Mouse (Mus musculus) C2C12 (cell line): ENCODE measurements around the gene Sh3tc1. TPM values are rescaled to one million over a fixed set of nuclear protein-coding genes. Genes with fewer than 3 reads are reported as not detected.

ENCODE experiments used
- H3K27me3 ChIP-seq: one replicate; pipeline ENCODE4 v1.6.1; 2011; ENCODE audit not compliant: control insufficient read depth, insufficient read depth, insufficient read length
- H3K36me3 ChIP-seq: one replicate; pipeline ENCODE4 v1.6.1; 2011; ENCODE audit not compliant: control insufficient read depth, insufficient read depth
- H3K4me3 ChIP-seq: one replicate; pipeline ENCODE4 v1.5.1; 2011; ENCODE audit warnings: mild to moderate bottlenecking, control low read depth; ENCODE audit not compliant: poor library complexity, insufficient read depth, severe bottlenecking
- H3K79me2 ChIP-seq: one replicate; pipeline ENCODE4 v1.6.1; 2011; ENCODE audit not compliant: control insufficient read depth, insufficient read depth
- H3K79me3 ChIP-seq: one replicate; pipeline ENCODE4 v1.6.1; 2011; ENCODE audit warnings: low read depth, control low read depth
- H3ac ChIP-seq: one replicate; pipeline ENCODE3; 2011; ENCODE audit warnings: low read depth; ENCODE audit not compliant: control insufficient read depth, insufficient read length
- CEBPB ChIP-seq: IDR thresholded peaks from one replicate; pipeline ENCODE4 v1.6.1; 2011; ENCODE audit warnings: low read depth, mild to moderate bottlenecking, control low read depth, moderate library complexity
- CTCF ChIP-seq: IDR thresholded peaks from one replicate; pipeline ENCODE4 v1.5.1; 2011; ENCODE audit not compliant: control insufficient read depth, insufficient read depth, insufficient read length
- FOSL1 ChIP-seq: IDR thresholded peaks from one replicate; pipeline ENCODE4 v1.8.0; 2011; ENCODE audit warnings: mild to moderate bottlenecking, low read length; ENCODE audit not compliant: poor library complexity, insufficient read depth, severe bottlenecking
- MAX ChIP-seq: IDR thresholded peaks from one replicate; pipeline ENCODE4 v1.6.1; 2011; ENCODE audit warnings: mild to moderate bottlenecking, control low read depth
- MYOD1 ChIP-seq: IDR thresholded peaks from one replicate; pipeline ENCODE4 v1.6.1; 2011; ENCODE audit warnings: low read depth; ENCODE audit not compliant: control insufficient read depth, insufficient read length
- MYOG ChIP-seq: IDR thresholded peaks from one replicate; pipeline ENCODE4 v1.6.1; 2011; ENCODE audit not compliant: control insufficient read depth, insufficient read length; ENCODE audit errors: extremely low read depth
- USF1 ChIP-seq: IDR thresholded peaks from one replicate; pipeline ENCODE4 v1.6.1; 2011; ENCODE audit warnings: low read depth, mild to moderate bottlenecking, control low read depth, moderate library complexity
- polyA plus RNA-seq: library from polyadenylated mRNA; unstranded; fragments of >200 nt; fragmentation: generic; extraction: Trizol; gene quantifications from one replicate; pipeline ENCODE4 v1.2.1, GENCODE M21; 2012; ENCODE audit warnings: missing spikeins

The Sh3tc1 gene
- polyA plus RNA-seq, 1 experiment, result 0.20 TPM

DNA sequence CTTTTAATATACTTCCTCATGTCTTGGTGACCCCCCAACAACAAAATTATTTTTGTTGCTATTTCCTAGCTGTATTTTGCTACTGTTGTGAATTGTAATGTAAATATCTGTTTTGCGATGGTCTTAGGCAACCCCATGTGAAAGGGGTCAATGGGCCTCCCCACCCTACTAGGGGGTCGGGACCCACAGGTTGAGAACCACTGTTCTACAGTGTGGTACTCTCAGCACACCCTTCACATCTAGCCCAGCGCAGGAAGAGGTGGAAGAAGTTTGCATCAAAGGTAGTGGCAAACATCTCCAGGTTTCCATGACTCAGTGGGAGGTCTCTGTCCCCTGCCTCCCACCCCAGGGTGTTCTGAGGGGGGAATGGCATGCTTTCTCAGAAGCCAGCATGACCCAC is 34.4 kb downstream of the Sh3tc1 start:
- TF ChIP-seq CTCF (no peak), FOSL1 (no peak), USF1 (no peak), CEBPB (no peak), MYOG (no peak), MYOD1 (no peak), MAX (no peak)
- Histone ChIP-seq H3K79me3 (no peaks in the 10 kb centered on the region), H3K79me2 (no peaks in the 10 kb centered on the region), H3K27me3 (peaks cover 4% of the 10 kb centered on the region), H3K36me3 (no peaks in the 10 kb centered on the region), H3K4me3 (no peak overlapping the region), H3ac (no peak overlapping the region)

GRCm38 (mm10) chr5:35703814-35704213 is 36.0 kb downstream of the Sh3tc1 start:
- no peak for TF ChIP-seq MAX
- TF ChIP-seq CTCF, result no peak
- TF ChIP-seq USF1, result no peak
- no peak for TF ChIP-seq FOSL1
- no peak for TF ChIP-seq MYOG
- TF ChIP-seq CEBPB, result no peak
- TF ChIP-seq MYOD1, result no peak
- Histone ChIP-seq H3K79me2 (no peaks in the 10 kb centered on the region), H3K79me3 (no peaks in the 10 kb centered on the region), H3ac (no peak overlapping the region), H3K4me3 (no peak overlapping the region), H3K36me3 (no peaks in the 10 kb centered on the region), H3K27me3 (peaks cover 4% of the 10 kb centered on the region)

- TF ChIP-seq MYOD1 (no peak), USF1 (no peak), CTCF (no peak)
- H3K79me2 ChIP-seq, result no peaks in the 10 kb centered on the region
- peaks cover 4% of the 10 kb centered on the region for H3K27me3 ChIP-seq
- no peaks in the 10 kb centered on the region for H3K36me3 ChIP-seq
- H3K4me3 ChIP-seq, result no peak overlapping the region
- H3ac ChIP-seq, result no peak overlapping the region
- H3K79me3 ChIP-seq, result no peaks in the 10 kb centered on the region
Observed at GRCm38 (mm10) chr5:35703183-35703582, 36.6 kb downstream of the Sh3tc1 start.

- Histone ChIP-seq H3K4me3 (no peak overlapping the region), H3K79me2 (no peaks in the 10 kb centered on the region), H3ac (no peak overlapping the region), H3K27me3 (peaks cover 4% of the 10 kb centered on the region), H3K79me3 (no peaks in the 10 kb centered on the region), H3K36me3 (no peaks in the 10 kb centered on the region)
- no peak for TF ChIP-seq MAX
Observed at GRCm38 (mm10) chr5:35702582-35703140, 37.1 kb downstream of the Sh3tc1 start.

DNA sequence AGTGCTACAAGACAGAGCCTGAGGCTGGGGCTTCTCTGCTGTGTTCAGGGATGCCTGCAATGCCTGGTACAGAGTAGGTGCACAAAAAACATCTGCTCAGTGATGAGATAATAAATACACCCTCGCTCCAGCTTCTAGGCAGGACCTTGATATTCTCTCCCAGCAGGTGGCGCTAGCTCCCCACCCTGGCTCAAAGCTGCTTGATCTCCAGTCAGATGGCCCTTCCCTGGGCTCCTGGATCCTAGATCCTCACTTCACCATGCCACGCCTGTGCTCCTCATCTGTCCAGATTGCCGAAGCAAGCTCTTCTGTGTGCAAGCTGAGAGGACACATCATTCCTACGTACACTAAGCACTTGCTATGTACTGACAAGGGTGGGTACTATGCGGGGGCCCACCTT is 38.7 kb downstream of the Sh3tc1 start:
- H3K4me3 ChIP-seq, result no peak overlapping the region
- H3K79me2 ChIP-seq, result no peaks in the 10 kb centered on the region
- H3ac ChIP-seq, result no peak overlapping the region
- TF ChIP-seq FOSL1 (no peak), CTCF (peak; percentile 74)
- peaks cover 4% of the 10 kb centered on the region for H3K27me3 ChIP-seq
- no peaks in the 10 kb centered on the region for H3K79me3 ChIP-seq
- no peaks in the 10 kb centered on the region for H3K36me3 ChIP-seq

GRCm38 (mm10) chr5:35695815-35696214 is 44.0 kb downstream of the Sh3tc1 start:
- Histone ChIP-seq H3K79me2 (no peaks in the 10 kb centered on the region), H3K79me3 (no peaks in the 10 kb centered on the region), H3ac (no peak overlapping the region), H3K27me3 (no peaks in the 10 kb centered on the region), H3K4me3 (no peak overlapping the region), H3K36me3 (no peaks in the 10 kb centered on the region)
- TF ChIP-seq MYOD1, result no peak
- TF ChIP-seq CTCF, result peak; percentile 44

GRCm38 (mm10) chr5:35693638-35694037 is 46.1 kb downstream of the Sh3tc1 start:
- Histone ChIP-seq H3ac (no peak overlapping the region), H3K27me3 (no peaks in the 10 kb centered on the region), H3K4me3 (no peak overlapping the region), H3K79me3 (no peaks in the 10 kb centered on the region), H3K36me3 (no peaks in the 10 kb centered on the region), H3K79me2 (no peaks in the 10 kb centered on the region)
- no peak for TF ChIP-seq CEBPB
- TF ChIP-seq CTCF, result no peak
- no peak for TF ChIP-seq MAX
- TF ChIP-seq MYOD1, result no peak
- no peak for TF ChIP-seq MYOG
- TF ChIP-seq FOSL1, result no peak
- TF ChIP-seq USF1, result no peak
